Mouse (Mus musculus): ENCODE results near the gene Znhit6.

Gene Znhit6

DNA sequence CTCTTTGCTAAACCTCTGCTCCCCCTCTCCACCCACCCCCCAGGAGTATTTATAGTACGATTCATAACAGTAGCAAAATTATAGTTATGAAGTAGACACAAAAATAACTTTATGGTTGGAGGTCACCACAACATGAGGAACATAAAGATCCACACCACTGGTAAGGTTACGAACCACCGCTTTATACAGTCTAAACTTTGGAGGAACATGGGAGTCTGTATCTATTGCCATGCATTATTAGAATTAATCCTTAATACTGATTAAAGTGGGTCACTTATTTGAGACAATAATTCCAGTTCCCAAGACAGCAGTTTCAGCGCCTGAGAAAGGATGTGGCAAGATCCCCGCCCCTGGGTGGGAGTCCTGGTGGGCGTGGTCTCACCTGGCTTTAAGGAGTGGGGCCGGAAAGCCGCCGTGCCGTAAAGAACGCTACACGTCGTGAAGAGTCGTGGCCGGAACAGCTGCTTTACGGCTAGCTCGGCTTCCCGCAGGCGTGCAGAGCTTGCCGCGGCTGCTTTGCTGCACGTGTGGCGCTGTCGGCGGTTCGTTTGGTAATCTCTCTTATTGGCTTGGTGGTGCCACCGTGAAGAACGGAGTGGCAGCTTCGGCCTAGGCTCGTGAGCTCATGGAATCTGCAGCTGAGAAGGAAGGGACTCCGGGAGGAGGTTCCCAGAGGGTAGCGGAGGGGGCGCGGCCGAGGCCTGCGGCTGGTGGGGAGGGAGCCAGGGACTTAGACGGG is at the start of gene Znhit6:
Gene Znhit6 (plus strand): TSS at position 463 of the 739 bp plus-strand sequence.
- peak; percentile 94 for DNase-seq (ENCODE audit: low read depth)

DNA sequence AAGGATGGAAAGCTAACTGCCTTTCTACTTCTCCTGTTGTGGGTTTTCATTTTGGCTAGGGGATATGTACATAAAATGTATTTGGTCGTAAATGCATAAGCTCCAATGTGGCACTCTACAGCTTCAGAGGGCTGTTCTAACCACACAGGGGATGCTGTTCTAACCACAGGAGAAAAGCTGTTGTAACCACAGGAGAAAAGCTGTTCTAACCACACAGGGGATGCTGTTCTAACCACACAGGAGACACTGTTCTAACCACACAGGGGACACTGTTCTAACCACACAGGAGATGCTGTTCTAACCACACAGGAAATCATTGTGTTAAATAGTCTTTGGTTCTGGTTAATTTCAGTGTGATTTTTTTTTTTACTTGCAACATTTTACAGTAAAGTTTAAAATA is 38.1 kb upstream of the Znhit6 start:
- DNase-seq (ENCODE audit: low read depth), result peak; percentile 80

DNA sequence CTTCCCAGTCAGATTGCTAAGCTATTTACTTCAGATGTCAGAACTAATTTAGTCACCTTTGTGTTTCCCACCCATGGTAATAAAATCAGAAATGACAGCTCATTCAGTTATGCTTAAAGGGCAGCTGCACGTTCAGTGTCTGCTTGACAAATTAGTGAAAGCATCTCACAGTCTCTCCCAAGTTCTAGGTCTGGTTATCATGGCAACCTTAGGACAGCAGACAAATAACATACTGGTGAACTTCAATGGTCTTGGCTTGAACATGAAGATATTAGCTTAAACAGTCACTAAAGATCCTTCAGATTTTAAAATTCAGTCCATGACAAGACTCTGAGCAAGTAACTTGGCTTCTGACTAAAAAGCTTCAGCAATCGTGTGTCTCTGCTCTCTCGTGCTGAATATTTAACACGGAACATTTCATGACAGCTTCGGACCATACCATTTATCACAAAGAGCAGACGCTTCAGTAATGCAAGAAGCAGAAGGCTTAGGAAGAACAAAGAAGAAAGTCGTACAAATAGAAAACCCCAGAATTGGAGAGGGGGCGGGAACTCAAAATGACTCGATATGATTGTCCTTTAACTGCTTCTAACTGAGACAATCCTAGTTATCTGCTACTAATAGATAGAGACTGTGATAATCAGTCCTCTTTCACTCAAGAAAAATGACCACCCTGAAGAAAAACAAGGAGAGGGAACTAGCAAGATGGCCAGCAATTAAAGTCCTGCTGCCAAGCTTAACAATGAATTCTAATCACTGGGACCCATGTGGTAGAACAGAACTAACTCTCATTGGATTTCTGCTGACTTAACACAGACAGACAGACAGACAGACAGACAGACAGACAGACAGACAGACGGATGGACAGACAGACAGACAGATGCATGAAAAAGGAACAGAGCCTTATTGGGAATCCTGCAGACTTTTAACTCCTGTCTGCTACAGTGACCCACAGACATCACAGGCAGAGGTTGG is 27.3 kb upstream of the Znhit6 start:
- DNase-seq (ENCODE audit: low read depth), result no peak

DNA sequence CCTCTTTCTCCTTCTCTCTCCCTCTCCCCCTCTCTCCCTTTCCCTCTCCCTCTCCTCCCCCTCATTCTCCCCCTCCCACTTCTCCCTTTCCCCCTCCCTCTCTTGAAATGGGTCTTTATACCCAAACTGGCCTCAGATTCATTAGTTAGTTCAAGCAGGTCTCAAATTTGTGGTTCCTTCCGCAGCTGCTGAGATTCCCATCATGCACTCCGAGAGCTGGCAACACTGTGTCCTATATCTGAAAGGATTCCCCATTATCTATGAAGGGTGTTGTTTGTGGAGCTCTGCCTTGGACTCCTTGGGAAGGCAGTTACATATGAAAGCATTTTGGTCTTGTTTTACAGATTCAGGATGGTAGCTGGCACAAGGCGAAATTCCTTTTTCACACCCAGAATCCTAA is 25.8 kb upstream of the Znhit6 start:
- no peak for DNase-seq (ENCODE audit: low read depth)

DNA sequence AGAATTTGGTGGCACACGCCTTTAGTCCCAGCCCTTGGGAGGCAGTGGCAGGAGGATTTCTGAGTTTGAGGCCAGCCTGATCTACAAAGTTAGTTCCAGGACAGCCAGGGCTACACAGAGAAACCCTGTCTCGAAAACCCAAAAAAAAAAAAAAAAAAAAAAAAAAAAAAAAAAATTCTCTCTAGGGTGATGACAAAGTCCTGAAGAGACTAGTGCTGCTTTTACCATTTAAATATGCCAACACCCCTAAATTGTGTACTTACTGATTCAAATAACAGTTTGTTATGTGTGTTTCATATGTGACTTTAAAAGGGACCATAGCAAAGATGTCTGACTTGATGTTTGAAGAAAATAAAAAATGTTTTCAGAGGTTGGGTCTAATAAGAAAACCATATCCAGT is 21.6 kb upstream of the Znhit6 start:
- no peak for DNase-seq (ENCODE audit: low read depth)

DNA sequence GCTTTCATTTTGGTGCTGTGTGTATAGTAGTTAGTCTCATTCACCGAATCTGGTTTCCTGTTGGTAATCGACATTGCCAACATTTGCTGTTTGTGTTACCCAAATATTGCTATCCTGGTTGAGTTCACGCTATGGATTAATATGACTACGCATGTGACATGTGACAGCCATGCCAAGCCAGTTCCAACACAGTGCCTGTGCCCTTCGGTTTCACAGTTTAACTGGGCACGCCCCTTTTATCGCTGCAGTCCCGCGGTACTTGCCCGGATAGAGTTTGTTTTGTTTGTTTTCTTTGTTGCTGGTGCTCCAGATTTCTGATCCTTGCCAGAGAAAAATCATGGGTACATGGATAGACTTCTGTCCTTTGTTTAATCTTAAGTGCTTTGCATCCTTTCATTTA is 19.8 kb upstream of the Znhit6 start:
- DNase-seq (ENCODE audit: low read depth), result no peak

DNA sequence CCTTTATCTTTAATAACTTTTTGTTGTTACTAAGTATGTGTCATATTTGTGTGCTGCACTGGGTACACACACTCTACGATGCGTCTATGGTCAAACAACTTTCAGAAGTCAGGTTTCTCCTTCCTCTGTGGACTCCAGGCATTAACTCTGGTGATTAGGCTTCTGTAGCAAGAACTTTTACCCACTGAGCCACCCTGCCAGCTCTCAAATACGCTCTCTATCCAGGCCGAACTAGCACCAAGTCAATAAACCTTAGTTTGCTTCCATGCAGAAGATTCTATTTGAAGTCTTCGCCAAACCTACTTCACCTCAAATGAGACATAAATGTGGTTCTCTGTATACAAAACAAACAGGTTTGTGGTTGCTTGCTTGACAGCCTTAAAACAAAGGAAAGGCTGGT is 16.3 kb upstream of the Znhit6 start:
- no peak for DNase-seq (ENCODE audit: low read depth)

DNA sequence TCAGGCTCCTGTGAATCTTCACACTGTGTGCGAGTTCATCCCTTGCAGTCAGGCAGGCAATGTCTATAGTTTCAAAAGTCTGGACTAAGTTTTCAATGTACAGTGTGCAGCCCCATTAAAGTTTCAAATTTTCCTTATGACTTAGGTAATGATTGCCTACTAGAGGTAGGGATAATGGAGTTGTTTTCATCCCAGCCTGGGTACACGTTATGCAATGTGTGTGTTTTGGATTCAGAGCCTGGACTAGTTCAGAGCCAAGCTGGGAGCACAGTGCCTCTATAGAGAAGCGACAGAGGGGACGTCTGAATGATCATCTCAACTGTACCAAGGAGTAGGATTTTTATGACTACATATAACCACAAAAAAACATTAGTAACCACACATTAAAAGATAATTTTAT is 15.9 kb upstream of the Znhit6 start:
- DNase-seq (ENCODE audit: low read depth), result no peak

DNA sequence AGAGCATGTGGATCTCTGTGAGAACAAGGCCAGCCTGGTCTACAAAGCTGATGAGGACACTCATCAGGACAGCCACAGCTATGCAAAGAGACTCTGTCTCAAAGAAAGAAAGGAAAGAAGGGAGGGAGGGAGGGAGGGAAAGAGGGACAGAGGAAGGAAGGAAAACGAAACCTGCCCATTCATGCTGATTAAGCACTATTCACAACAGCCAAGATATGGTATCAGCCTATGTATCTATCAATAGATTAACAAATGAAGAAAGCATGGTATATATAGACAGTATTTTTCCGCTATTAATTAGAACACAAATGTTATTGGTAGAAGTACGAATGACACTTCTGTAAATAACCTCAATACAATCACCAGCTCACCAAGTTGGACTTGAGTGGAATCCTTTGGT is 1.5 kb upstream of the Znhit6 start:
- DNase-seq (ENCODE audit: low read depth), result no peak

DNA sequence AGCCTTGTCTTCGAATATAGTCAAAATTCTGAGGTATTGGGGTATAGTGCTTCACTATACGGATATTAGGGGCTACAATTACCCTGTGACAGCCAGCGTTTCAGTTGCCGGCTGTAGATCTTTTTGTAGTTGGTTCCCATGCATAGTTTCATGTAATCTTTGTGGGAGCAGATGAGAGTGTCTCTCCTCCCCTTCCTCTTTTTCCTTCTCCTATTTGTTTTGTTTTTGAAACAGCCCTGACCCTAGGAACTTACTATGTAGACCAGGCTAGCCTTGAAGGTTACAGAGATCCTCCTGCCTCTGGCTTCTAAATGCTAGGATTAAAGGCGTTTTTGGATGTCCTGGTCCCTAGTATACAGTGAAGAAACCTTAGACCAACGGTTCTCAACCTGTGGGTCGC is 665 bp upstream of the Znhit6 start:
- DNase-seq (ENCODE audit: low read depth), result no peak

DNA sequence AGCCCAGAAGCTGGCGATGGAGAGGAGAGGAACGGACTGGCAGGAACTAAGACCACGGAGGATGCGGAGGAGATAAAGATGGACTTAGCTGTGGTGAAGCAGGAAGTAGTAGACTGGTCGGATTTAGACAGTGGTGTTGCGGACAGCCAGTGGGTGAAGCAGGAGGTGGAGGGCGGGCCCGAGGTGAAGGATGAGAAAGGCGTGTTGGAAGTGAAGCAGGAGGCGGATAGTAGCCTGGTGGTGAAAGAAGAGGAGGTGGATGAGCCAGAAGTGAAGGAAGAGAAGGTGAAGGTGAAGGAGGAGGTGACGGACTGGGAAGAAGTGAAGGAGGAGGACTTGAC is 447 bp downstream of the Znhit6 start:
- no peak for DNase-seq (ENCODE audit: low read depth)

DNA sequence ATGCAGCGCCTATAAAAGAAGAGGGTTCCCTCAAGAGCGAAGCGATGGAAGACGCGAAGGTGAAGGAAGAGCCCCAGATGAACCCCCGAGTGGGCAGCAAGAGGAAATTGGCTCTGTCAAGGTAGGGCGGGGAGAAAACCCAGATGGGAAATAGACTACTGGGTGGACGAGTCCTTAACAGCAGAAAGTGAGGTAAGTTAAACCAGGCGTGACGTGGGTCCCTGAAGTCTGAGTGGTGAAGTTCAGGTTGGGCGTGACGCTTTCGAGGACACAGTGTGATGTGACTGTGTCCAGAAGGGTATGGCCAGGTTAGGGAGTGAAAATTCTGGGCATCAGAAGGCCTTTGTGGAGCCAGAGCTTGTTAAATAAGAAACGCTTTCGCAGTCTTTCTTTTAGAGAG is 871 bp downstream of the Znhit6 start:
- peak; percentile 5 for DNase-seq (ENCODE audit: low read depth)

DNA sequence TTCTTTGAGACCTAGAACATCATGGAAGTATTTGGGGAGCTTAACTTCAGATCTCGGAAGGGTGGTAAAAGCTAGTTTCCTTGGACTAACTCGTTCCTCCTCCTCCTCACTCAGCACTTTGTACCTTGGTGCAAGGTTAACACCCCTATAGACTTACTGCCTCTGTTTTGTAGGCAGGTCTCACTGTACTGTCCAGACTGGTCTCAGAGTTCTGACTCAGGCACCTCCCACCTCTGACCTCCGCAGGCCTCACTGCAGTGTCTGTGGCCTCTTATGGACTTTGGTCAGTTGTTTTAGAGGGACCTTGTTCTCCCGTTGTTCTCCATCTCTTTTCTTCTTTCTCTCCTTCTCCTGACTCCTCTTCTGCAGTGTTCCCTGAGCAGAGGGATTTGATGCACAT is 7.0 kb downstream of the Znhit6 start:
- DNase-seq (ENCODE audit: low read depth), result no peak

DNA sequence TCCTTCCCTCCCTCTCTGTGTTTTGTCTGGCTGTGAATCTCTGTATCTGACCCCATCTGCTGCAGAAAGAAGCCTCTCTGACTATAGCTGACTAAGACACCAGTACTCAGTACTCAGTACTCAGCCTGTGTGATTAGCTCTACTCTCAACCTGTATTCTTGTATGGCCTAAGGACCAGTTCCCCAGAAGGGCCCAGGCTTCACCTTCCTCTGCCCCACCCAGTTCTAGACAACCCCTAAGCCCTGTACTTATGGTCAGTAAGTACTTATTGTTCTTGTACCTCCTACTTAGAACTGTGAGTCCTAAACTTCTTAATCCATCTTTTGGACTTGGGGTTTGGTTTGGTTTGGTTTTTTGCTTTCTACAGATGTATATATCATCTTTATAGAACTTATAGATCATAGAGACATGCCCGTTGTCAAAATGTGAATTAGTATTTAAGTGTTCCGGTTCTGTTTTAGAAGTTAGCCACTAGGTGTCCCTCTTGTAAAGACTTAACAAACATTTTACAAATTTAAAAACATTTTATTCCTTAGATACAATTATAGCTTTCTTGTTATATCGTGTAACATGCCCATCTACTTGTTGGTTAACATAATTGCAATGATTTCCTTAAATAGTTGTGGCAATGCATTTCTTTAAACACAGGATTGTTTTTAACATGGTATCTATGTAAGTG is 7.7 kb downstream of the Znhit6 start:
- peak; percentile 35 for DNase-seq (ENCODE audit: low read depth)

DNA sequence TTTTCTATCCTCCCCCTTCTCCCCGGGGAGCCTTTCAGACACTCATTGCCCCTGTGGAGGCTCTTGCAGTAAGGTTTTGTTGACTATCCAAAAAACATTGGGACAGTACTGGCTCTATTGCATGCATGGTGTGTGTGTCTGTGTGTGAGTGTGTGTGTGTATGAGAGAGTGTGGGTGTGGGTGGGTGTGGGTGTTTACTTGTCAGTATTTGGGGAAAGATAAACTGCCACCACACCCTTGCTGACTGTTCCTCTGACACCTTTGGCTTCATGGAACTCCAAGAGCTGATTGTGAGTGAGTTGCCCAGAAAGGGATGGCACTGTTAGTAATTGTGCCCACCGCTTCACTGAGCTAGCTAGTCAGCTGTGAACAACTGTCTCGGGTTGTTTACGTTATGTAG is 14.6 kb downstream of the Znhit6 start:
- DNase-seq (ENCODE audit: low read depth), result no peak

DNA sequence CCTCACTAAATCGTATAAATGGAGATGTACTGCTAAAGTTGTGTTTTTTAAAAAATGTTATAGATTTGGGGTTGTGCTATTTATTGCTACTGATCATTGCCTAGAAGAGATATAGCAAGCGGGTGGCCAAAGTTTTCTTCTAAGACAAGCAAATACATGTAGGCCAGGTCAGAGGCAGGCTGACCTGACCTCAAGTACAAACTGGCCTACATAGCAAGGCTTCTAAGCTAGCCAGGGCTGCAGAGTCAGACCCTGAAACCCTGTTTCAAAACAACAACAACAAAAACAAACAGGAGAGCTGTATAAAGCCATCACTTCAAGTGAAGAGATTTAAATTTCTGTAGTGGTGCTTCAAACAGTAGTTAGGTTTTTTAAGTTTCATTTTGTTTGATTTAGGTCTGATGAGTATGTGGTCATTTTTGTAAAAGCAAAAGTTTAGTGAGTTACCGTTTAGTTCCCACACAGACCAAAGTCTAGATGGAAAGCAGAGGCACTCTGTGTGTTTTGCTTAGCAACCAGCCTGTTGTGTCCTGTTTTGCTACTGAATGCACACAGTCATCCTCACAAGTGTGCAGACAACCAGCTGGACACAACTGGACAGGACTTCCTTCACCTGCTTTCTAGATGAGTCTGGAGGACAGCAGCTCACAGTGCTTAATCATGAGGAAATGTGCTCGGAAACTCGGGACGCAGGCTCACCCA is 16.0 kb downstream of the Znhit6 start:
- no peak for DNase-seq (ENCODE audit: low read depth)

DNA sequence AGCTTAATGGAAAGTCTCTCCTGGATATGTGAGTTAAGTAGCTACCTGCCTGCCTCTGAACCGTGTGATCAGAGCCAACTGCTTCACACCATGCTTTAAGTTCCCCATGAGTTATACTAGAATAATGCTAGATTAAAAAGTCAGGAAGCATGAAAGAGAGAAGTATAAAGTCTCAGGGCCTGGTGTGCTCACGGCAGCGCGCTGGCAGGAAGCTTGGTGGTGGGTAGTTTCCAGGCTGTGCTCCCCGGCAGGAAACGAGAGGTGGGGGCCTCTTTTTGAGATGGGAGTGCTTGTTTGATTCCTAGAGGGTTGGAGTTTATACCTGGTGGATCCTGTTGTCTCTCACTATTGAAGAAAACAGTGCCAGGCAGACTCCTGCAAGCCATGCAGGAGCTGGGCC is 19.3 kb downstream of the Znhit6 start:
- DNase-seq (ENCODE audit: low read depth), result no peak

DNA sequence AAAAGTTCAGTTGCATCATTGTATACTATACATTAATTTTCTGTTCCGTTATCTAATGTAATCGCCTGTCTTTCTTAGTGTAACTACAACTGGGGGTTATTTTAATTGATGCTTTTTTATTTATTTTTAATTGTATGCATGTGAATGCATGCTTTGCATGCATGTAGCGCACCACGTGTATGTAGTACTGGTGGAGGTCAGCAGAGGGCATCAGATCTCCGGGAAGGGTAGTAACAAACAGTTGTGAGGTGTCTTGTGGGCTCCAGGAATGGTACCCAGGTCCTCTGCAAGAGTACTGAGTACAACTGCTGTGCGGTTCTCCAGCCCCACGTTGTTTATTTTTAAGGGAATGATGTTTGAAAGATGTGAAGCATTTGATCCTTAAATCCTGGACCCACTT is 23.1 kb downstream of the Znhit6 start:
- no peak for DNase-seq (ENCODE audit: low read depth)

DNA sequence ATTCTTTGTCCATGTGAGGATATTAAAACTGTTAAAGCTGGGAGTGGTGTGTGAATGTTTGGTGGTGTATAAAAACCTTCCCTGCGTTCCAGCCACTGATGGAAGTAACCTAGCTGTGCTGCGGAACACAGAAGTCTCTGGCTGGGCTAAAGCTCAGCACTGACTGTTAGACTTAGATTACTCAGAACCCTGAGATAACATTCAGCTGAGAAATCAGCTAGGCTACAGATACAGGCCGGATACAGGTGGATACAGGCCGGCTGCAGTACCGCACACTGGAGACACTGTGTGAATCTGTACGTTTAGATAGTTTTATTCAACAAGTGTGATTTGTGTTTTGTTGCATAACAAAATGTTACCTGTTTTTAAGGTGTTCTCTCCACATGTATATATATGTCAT is 24.8 kb downstream of the Znhit6 start:
- DNase-seq (ENCODE audit: low read depth), result no peak

DNA sequence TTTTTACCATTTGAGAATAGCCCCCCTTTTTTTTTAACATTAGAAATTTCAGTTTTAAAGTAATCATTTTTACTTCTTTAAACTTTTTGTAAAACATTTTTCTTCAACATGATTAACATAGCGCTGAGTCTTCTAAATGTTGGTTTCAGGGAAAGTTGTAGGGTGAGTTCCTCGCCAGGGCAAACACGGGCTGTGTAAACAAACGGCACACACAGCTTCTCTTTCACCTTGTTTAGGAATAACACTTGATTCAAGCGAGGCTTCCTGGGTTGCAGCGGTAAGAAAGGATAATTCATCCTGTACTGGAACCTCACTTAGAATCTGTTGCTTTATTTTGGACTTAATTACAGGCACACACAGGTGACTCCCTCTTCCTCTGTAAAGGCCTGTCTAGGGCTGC is 25.3 kb downstream of the Znhit6 start:
- no peak for DNase-seq (ENCODE audit: low read depth)

DNA sequence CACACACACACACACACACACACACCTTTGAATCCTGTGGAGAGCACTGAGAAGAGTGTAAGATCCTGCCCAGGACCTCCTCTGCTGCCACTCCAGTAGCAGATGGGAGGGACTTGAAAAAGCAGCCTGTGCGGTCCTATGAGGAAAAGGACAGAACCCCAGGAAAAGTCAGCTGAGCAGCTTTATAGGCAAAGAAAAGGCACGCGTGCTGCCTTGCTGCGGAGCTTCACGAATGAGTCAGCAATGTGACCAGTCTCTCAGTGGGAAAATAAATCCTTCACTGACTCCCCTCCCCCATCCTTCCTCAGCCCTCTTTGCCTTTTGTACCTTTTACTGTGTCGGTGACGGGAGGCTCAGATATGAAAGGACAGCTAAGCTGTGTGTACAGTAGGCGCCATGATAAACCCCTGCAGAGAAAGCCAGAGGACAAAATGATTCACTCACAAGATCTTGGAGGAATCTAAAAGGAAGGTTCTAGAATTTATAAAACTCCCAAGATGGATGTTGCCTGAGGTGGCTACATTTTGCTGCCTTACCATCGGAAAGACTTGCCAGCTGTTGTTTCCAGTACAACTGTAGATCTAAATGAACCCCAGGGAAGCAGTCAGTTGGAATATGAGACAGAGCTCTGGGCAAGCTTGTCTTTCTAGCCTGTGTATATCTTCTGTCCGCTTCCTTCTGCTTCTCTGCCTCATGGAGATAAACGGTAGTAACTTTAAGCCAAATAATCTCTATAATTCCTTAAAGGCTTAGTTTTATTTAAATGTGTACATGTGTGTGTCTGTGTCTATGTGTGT is 26.6 kb downstream of the Znhit6 start:
- DNase-seq (ENCODE audit: low read depth), result no peak

Measured in 416B (cell line).